In genomic region chr8:72363457-72363856, GRCm38 (mm10) we compare ENCODE assay signal across 17 mouse cellular contexts. TPM values are rescaled to one million over a fixed set of nuclear protein-coding genes. Genes with fewer than 3 reads are reported as not detected.
DNase-seq lines count a peak whose midpoint lies in the region; ATAC-seq lines count a peak whose summit lies in the region.
"Had no signal": no experiment of that assay in that cellular context is flagged by ENCODE, and none has a peak within 500 bp of the region (broad histone marks: within the 10 kb centered on the region; RNA-seq: fewer than 3 reads in every experiment).

No protein-coding gene starts in this region.

- H3K27ac ChIP-seq in kidney, embryonic 15.5 days: no peak overlapping the region
- H3K27ac ChIP-seq: embryonic facial prominence, embryonic 12.5 days; forebrain, embryonic 10.5 days; hindbrain, embryonic 15.5 days; midbrain, embryonic 12.5 days had no signal

- ATAC-seq in kidney, embryonic 15.5 days (replicated peaks; ENCODE audit: low FRiP score): no peak
- ATAC-seq: Patski had no signal

- WGBS in kidney, embryonic 15.5 days: 62% methylated on average over 7 of the region's 7 CpGs

- no peaks in the 10 kb centered on the region for H3K4me1 ChIP-seq in kidney, embryonic 15.5 days
- H3K4me1 ChIP-seq: embryonic facial prominence, embryonic 12.5 days; forebrain, embryonic 10.5 days; hindbrain, embryonic 15.5 days; midbrain, embryonic 12.5 days had no signal

- peaks cover 96% of the 10 kb centered on the region for H3K36me3 ChIP-seq in kidney, embryonic 15.5 days

- no peak overlapping the region for H3K4me2 ChIP-seq in kidney, embryonic 15.5 days
- H3K4me2 ChIP-seq: embryonic facial prominence, embryonic 12.5 days; heart, embryonic 12.5 days; hindbrain, embryonic 15.5 days; midbrain, embryonic 12.5 days had no signal

- peak; percentile 62 for DNase-seq in kidney, adult 18-20 months
- peak; percentile 52 for DNase-seq in CD4-positive helper T cell, adult 2 months (ENCODE audit: low read depth, low spot score)
- peak; percentile 34 for DNase-seq in adrenal gland, postnatal 14 days
- DNase-seq in kidney, postnatal 14 days: peak; percentile 50
- no peak for DNase-seq in frontal cortex, postnatal 25 days (ENCODE audit: low spot score in 2 of 2)
- no peak for DNase-seq in adipocyte (ENCODE audit: low spot score)
- DNase-seq: cerebellum, adult 11 months; liver; right cerebral cortex, postnatal 4 days; thymus, postnatal 25 days had no signal

- no peak overlapping the region for H3K9ac ChIP-seq in kidney, embryonic 15.5 days
- H3K9ac ChIP-seq: embryonic facial prominence, embryonic 12.5 days; heart, embryonic 12.5 days; hindbrain, embryonic 15.5 days; midbrain, embryonic 12.5 days had no signal

- H3K9me3 ChIP-seq in kidney, embryonic 15.5 days (replicated peaks): no peaks in the 10 kb centered on the region
- H3K9me3 ChIP-seq: embryonic facial prominence, embryonic 12.5 days; forebrain, embryonic 10.5 days; heart, embryonic 12.5 days; hindbrain, embryonic 15.5 days; midbrain, embryonic 12.5 days had no signal

- H3K27me3 ChIP-seq in kidney, embryonic 15.5 days: no peaks in the 10 kb centered on the region
- H3K27me3 ChIP-seq: embryonic facial prominence, embryonic 12.5 days; heart, embryonic 12.5 days; hindbrain, embryonic 15.5 days; midbrain, embryonic 12.5 days; Patski had no signal

- no peak overlapping the region for H3K4me3 ChIP-seq in kidney, embryonic 15.5 days (replicated peaks)
- H3K4me3 ChIP-seq: embryonic facial prominence, embryonic 12.5 days; forebrain, embryonic 10.5 days; heart, embryonic 12.5 days; hindbrain, embryonic 15.5 days; midbrain, embryonic 12.5 days had no signal

RNA-seq across cellular contexts. Expression of gene Klf2, which starts 44.6 kb away (rescaled TPM):
- polyA plus RNA-seq in kidney, embryonic 15.5 days (2015; fragmentation: Nextera tagmentation; extraction: Ambion mirVana): 12.6 and 14.0 TPM in 2 replicates
- 73.8 and 95.6 TPM in 2 replicates for total RNA-seq in adrenal gland, postnatal 14 days (2021)

RNA-seq across cellular contexts. Expression of gene Eps15l1, which starts 57.8 kb away (rescaled TPM):
- 58.4 and 64.1 TPM in 2 replicates for polyA plus RNA-seq in kidney, embryonic 15.5 days (2015; fragmentation: Nextera tagmentation; extraction: Ambion mirVana)
- total RNA-seq in adrenal gland, postnatal 14 days (2021): 49.9 and 53.9 TPM in 2 replicates

RNA-seq across cellular contexts. Expression of gene Gm10282, which starts 58.4 kb away (rescaled TPM):
- polyA plus RNA-seq in kidney, embryonic 15.5 days (2015; fragmentation: Nextera tagmentation; extraction: Ambion mirVana): 29.0 and 30.3 TPM in 2 replicates
- 16.0 and 16.8 TPM in 2 replicates for total RNA-seq in adrenal gland, postnatal 14 days (2021)

Comparison
In these comparisons a context has a peak if more than half of its experiments do, and no peak if none do; other contexts are left out.
1. DNase-seq: peak in kidney, adult 18-20 months (single experiment), CD4-positive helper T cell, adult 2 months (single experiment), adrenal gland, postnatal 14 days (single experiment) and kidney, postnatal 14 days (single experiment); none in frontal cortex, postnatal 25 days (0 of 2) and adipocyte (single experiment).